Mouse (Mus musculus) large intestine, adult 2 months (tissue): ENCODE measurements around the gene Rab19. TPM values are rescaled to one million over a fixed set of nuclear protein-coding genes. Genes with fewer than 3 reads are reported as not detected.
"Not testable (repeated sequence)": the region's sequence is repeated elsewhere in the genome, so short reads cannot be mapped to it uniquely, and the experiment has no call there.

ENCODE experiments used
- DNase-seq: peaks from one replicate; pipeline ENCODE4 v3.0.0-alpha.2; 2012; ENCODE audit warnings: low read depth, low spot score
- WGBS: fragments of 180-500 bp; shearing (Covaris S2); methylation state at CpG from one replicate; pipeline ENCODE4 v1.1.7; 2018; 5-methylcytosine and 5-hydroxymethylcytosine counted together
- polyA plus RNA-seq: library from polyadenylated mRNA; depleted of rRNA; stranded (reverse); fragments of >200 nt; gene quantifications from 2 replicates; pipeline ENCODE4 v1.2.3, GENCODE M21; 2012

Gene Rab19
- polyA plus RNA-seq, 1 experiment: 15.6 TPM

DNA sequence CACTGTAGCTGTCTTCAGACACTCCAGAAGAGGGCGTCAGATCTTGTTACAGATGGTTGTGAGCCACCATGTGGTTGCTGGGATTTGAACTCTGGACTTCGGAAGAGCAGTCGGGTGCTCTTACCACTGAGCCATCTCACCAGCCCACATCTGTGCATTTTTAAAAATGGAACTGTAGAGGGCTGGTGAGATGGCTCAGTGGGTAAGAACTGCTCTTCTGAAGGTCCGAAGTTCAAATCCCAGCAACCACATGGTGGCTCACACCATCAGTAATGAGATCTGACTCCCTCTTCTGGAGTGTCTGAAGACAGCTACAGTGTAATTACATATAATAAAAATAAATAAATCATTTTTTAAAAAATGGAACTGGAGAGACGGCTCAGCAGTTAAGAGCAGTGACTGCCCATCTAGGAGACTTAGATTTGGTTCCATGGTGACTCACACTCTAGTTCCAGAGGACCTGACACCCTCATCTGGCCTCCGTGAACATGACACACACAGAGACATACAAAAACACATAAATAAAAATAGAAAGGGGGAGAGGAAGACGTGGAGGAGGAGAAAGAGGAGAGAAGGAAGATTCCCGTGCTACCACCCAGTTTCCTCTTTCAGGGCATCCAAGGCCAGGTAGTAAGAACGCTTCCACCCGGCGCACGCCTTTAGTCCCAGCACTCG lies 2.7 kb upstream of the Rab19 start:
- 69% methylated on average over 13 of the region's 13 CpGs for WGBS
- DNase-seq: not testable (repeated sequence)

DNA sequence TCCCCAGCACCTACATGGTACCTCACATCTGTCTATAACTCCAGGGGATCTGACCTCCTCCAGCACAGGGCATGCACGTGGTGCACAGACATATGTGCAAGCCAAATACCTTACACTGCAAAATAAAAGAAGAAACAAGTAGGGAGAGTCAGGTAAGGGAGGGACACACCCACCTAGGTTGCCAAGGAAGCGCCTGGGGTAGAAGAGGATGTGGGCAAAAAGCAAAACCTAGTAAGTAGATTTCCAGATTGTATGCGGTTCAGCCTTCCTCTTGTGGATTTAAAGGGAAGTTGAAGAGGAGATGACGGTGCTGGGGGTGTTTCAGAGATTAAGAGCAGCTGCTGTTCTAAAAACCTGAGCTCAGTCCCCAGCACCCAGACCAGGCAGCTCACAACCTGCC lies 1.8 kb upstream of the Rab19 start:
- WGBS: 42% methylated on average over 4 of the region's 4 CpGs
- no peak for DNase-seq

DNA sequence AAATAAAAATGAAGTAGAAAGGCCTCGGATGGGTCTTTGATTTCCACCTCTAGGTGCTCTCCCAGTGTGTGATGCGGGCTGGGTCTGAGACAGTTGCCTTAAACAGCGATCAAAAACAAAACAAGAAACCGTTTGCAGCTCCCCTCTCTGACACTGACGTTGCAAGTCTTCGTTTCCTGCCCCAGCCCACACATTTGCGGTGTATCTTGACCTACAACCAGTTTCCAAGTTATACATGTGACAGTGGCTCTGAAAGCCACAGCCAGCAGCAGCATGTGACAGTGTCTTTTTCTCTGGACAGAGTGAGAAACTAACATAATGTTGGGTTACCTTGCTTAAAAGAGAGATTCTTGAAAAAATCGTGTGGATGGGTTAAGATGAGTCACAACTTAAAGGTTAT lies 1.2 kb upstream of the Rab19 start:
- WGBS: 78% methylated on average over 8 of the region's 8 CpGs
- DNase-seq: no peak

DNA sequence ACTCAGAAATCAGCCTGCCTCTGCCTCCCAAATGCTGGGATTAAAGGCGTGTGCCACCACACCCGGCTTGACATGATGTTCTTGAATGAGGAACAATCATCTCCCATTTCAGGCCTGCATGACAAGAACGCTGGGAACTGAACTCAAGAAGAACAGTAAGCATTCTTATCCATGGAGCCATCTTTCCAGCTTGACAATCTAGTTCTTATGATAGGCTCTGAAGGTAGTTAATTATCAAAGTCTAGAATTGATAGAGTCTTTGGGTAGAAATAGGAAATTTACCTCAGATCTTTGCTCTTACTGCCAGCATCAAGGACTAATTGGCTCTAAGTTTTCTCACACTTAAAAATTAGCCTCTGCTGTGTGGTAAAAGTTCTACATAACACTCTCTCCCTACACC lies 699 bp upstream of the Rab19 start:
- DNase-seq: no peak
- WGBS: 83% methylated on average over 3 of the region's 3 CpGs

DNA sequence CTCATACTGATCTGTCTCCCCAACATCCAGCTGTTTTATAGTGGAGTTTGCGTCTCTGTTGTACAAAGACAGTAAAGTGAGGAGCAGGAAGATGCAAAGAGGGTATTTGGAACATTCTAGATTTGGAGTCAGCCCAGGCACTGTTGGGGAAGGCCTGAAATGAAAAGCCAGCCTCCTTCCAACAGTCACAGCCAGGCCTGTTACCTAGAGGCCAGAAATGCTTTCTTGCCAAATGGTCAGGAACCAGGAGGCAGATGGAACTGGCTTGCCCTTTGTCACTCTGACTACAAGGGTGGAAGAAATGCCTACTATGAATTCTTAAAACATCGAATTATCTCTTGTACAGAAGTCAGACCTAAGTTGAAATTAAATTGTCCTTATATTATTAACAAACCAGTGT lies 9.0 kb downstream of the Rab19 start:
- no peak for DNase-seq
- 92% methylated on average over 2 of the region's 2 CpGs for WGBS

DNA sequence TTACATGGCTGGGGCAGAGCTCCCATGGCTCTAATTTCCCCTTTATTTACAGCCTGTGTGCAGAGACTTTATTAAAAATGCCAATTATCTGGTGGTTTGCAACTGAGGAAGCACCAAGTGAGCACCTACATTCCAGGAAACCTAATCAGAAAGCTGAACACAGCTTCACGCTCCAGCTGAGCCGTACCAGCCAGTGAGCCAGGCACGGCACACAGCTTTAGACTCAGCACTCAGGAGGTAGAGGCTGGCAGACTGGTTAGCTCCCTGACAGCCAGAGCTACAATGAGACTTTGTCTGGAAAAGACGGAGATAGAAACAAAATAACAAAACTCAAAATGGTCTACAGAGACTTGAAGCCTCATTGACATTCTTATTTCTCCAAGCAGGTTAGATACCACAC lies 14.5 kb downstream of the Rab19 start:
- whole genome bisulfite sequencing: 96% methylated on average over 4 of the region's 4 CpGs
- no peak for DNase-seq

DNA sequence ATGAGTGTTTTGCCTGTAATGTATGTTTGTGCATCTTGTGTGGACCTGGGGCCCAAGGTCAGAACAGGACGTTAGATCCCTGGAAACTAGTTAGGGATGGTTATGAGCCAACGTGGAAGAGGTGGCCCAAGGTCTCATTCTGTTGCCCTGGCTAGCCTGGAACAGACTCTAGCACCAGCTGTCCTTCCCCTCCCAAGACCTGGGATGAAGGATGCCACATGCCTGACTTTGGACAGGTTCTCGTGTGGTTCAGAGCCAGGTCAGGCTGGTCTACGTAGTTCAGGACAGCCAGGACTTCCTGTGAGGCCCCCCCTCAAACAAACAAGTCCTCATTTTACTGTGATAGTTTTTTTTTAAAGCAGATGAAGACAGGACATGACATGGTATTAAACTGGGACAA lies 14.9 kb downstream of the Rab19 start:
- DNase-seq: no peak
- WGBS: 61% methylated on average over 4 of the region's 4 CpGs

DNA sequence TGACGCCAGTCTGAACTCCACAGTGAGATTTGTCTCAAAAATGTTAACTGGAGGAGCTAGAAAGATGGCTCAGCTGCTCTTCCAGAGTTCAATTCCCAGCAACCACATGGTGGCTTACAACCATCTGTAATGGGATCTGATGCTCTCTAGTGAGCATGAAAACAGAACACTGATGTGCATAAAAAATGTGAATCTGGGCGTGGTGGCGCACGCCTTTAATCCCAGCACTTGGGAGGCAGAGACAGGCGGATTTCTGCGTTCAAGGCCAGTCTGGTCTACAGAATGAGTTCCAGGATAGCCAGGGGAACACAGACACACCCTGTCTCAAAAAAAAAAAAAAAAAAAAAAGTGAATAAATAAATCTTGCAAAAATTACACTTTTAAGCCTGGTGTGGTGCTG lies 16.1 kb downstream of the Rab19 start:
- WGBS: 92% methylated on average over 6 of the region's 6 CpGs
- DNase-seq: no peak

DNA sequence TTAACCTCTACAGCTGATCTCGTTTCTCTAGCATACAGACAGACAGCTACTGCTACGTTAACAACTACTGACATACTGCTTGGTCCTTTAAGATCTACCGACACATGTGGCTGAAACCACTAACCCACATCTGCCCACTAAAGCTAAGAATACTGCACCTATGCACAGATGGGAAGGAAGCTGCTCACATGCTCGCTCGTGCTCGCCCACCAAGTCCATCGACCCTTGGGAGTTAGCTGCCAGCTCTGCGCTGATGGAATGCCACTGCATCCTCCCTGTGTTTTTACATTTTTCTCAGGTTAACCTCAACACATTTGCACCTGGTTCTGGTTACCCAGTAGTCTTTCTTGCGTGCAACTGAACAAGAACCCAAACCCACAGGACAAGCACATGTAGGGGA lies 17.4 kb downstream of the Rab19 start:
- no peak for DNase-seq
- 88% methylated on average over 9 of the region's 9 CpGs for WGBS

DNA sequence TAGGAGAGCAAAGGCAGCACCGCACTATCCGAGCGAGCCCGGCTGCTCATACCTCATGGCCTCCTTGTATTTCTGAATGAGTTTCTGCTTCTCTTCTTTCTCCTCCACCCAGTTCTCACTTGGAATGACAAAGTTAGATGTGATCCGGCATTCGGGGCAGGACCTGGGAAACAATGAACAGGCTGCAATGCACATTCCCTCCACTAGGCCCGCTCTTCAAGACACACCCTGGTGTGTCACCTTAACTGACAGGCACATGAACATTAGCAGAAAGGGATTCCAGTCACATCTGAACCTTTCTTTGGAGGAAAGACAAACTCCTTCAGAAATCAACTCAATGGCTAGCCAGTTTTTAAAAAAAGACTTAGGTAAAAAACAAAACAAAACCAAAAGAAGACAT lies 19.4 kb downstream of the Rab19 start:
- WGBS: 68% methylated on average over 7 of the region's 7 CpGs
- DNase-seq: no peak

DNA sequence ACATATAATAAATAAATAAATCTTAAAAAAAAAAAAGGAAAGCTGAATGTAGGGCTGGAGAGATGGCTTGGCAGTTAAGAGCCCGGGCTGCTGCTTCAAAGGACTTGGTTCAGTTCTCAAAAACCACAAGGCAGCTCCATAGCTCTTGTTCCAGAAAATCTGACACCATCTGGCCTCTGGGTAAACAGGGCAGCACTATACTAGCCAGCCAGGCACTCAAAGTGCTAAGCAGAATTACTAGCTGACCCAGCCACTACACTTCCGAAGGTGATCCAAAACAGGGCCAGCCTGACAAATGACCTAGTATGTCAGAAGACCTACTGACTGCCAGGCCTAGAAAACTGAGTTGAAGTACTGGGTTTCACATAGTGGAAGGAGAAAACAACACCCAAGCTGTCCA lies 22.2 kb downstream of the Rab19 start:
- 90% methylated on average over 2 of the region's 2 CpGs for WGBS
- no peak for DNase-seq

DNA sequence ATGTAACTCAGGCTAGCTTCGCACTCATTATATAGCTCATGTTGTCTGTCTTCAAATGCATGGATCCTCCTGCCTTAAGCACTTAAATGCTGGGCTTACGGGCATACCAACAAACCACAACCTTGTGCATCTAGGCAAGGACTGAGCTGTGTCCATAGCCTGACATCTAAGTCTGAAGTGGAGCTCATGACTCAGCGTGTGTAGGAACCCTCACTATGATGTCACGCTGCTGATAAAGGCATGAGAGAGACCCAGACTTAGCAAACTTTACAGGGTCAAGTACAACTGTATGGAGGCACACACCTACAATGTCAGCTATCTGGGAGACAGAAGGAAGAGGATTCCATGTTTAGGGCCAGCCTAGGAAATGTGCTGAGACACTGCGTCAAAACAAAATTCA lies 25.5 kb downstream of the Rab19 start:
- WGBS: 92% methylated on average over 5 of the region's 5 CpGs
- DNase-seq: no peak

DNA sequence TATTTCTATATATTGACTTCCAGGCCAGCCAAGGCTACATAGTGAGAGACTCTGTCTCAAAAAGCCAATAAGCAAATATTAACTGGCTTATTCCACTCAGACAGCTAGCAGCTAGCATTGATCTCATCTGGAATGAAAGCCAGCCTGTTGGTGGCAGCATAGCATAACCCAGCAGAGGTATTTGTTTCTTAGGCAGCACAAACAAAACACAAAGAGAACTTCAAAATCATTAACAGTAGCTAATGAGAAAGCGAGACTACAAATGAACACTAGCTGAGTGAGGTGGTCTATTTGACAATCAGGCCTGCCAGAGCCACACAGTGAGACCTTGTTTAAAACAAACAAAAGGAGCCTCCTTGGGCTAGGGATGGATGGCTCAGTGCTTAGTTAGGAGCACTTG lies 33.1 kb downstream of the Rab19 start:
- 89% methylated on average over 1 of the region's 1 CpGs for WGBS
- no peak for DNase-seq

DNA sequence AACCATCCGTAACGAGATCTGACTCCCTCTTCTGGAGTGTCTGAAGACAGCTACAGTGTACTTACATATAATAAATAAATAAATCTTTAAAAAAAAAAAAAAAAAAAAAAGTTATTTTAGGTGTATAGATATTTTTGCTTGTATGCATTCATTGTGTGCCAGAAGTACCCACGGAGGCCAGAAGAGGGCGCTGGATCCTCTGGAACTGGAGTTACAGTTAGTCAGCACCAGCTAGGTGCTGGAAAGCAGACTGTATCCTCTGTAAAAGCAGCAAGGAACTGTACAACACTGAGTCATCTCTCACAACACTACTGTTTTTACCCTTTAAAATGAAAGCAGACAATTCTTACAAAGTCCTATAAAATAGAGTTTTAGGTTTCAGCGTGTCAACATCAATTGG lies 34.8 kb downstream of the Rab19 start:
- WGBS: 57% methylated on average over 3 of the region's 5 CpGs
- DNase-seq: no peak

DNA sequence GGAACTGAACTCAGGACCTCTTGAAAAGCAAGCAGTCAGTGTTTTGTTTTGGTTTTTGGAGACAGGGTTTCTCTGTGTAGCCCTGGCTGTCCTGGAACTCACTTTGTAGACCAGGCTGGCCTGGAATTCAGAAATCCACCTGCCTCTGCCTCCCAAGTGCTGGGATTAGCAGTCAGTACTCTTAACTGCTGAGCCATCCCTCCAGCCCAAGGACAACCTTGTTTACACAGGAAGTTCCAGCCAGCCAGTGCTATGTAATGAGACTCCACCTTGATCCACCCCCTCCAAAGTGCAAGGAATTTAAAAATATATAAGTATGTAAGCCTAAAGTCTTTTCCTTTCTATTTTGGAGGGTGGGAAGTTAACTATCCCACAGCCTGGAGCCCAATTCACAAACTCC lies 35.7 kb downstream of the Rab19 start:
- DNase-seq: not testable (repeated sequence)

DNA sequence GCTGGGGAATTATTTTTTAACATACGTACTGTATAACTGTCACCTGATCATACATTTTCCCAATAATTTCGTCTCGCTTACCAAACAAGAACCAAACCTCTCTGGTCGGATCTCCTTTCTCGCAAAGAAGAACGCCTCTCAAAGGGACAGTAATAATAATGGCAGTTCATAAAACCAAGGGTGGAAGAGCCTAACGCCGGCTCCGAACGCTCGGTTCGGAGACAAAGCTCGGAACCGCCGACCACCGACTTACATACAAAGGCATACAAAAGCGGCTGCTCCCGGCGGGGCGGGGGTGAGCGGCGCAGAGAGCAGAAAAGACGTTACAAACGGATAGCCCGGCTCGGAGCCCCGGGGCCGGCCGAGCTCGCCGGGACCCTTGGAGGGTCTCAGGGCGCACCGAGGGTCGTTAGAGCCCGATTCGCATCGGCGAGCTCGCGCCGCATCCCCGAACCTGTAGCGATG lies 38.4 kb downstream of the Rab19 start:
- WGBS: 1% methylated on average over 43 of the region's 43 CpGs
- DNase-seq: no peak

DNA sequence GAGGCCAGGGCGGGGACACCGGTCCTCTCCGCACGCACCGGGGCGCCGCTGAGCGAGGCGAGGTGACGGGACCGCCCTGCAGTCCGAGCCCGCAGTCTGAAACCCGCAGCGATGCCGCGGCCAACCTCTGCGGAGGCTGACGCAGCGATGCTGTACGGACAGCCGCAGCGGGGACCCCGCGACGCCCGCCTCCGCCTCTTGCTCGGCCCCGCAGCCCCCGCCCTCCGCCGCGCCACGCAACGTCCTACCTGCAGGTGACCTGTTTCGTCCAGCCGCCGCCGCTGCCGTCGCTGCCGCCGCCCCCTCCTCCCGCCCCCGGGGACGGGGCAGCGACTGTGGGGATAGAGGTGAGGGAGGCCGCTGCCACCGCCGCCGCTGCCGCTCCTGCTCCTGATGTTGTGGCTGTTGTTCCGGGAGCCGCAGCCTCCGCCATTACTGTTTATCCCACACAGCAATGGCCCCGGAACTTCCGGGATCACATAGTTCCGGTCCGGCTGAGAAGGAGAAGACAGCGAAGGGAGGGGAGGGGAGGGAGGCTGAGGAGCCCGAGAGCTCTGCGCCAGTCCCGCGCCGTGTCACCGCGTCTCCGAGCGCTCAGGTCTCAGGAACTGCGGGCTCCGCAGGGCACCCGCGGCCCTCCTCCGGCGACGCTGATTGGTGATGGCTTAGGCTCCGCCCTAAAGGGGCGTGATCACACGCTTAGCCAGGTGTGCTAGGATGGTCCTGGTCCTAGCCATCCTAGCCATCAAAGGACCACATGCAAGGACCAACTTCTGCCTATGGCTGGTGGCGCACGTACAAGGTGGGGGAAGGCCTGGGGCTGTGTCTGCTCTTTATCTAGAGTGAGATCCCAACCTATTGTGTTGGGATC lies 39.1 kb downstream of the Rab19 start, which contains the start of gene Mkrn1:
Gene Mkrn1, minus strand, starts transcription at position 612 of the 871 bp plus-strand sequence.
- peak; percentile 87 for DNase-seq
- 1% methylated on average over 82 of the region's 82 CpGs for WGBS

DNA sequence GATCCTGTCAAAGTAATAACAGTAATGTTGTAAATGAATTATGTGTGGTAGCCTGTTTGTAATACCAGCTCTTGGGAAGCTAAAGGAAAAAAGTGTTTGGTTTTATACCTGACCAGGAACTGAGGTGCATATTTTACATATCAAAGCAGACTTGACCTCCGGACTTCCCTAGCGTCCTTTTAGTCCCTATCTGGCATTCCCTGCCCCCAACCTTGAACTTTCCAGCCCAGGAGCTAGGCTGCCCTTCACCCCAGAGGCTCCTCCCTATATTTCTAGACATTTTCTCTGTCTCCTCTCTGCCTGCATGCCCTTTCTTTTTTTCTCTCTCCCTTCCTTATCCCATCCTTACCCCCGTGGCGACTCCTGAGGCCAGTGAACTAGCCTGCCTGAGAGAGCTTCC lies 39.9 kb downstream of the Rab19 start:
- no peak for DNase-seq
- WGBS: 49% methylated on average over 4 of the region's 4 CpGs

DNA sequence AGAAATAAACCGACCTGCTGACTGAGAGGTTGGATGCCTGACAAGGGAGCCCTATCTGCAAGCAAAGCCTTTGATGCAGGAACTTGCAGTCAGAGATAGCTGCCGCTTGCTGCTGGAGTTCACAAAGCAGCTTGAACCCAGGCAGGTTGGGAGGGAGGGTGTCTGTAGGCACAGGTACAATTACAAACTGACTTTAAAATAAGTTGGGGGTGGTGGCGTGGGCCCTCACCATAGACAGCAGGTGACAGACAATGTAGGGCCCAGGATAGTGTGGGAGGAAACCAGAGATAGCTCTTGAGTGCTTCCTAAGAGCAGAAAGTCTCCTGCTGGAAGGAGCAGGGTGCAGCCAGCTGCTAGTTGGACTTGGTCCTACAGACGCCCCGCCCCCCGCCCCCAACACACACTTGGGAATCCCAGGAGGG lies 42.2 kb downstream of the Rab19 start:
- DNase-seq: no peak
- 66% methylated on average over 6 of the region's 6 CpGs for WGBS

DNA sequence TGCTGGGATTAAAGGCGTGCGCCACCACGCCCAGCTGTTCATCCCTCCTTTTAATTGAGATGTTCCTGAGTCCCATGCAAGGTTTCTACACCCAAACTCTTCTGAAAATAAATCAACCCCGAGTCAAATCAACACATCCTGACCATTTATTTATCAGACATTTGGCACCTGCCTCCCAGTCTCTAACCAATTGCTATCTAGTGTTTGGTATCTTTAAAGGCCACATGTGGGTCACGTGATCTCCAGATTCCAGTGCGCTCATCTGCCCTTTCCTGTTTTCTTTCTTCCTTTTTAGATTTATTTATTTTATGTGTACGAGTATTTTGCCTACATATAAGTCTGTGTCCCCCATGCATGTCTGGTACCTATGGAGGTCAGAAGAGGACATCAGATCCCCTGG lies 42.7 kb downstream of the Rab19 start:
- 88% methylated on average over 7 of the region's 7 CpGs for WGBS
- no peak for DNase-seq

DNA sequence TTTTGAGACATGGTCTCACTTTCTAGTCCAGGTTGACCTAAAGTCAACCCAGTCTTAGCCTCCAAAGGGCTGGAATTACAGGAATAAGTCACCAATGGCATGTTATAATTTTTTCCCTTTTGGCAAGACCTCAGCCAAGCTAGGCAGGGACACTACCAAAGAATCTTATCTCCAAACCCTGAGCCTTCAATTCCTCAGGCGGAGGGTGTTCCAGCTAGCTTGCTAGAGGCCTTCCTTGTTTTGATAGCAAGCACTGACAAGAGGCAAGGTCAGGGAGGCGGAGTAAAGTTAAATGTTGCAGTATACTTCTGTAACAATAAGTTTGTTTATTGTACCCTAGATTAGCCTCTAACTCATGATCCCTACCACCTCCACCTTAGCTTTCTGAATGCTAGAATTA lies 44.2 kb downstream of the Rab19 start:
- WGBS: 41% methylated on average over 2 of the region's 2 CpGs
- no peak for DNase-seq
